Mouse (Mus musculus) lung, adult 2 months (tissue): Measurements from ENCODE around the gene 4933434E20Rik. TPM values are rescaled to one million over a fixed set of nuclear protein-coding genes. Genes with fewer than 3 reads are reported as not detected.

ENCODE experiments used
- DNase-seq: peaks from one replicate; pipeline ENCODE4 v3.0.0; 2022
- H3K4me1 ChIP-seq: fragments of 200-500 bp; 2 replicates; pipeline ENCODE4 v1.6.1; 2011; ENCODE audit warnings: low read length; ENCODE audit not compliant: control insufficient read depth, insufficient read depth
- H3K4me3 ChIP-seq: fragments of 200-500 bp; replicated peaks from 2 replicates; pipeline ENCODE3; 2011; ENCODE audit warnings: low read depth, mild to moderate bottlenecking, control low read depth, low read length; ENCODE audit errors: extremely low read depth
- CTCF ChIP-seq: fragments of 200-500 bp; IDR thresholded peaks from 2 replicates; pipeline ENCODE4 v1.5.1; 2011; ENCODE audit warnings: mild to moderate bottlenecking, low read length, control low read depth; ENCODE audit not compliant: insufficient read depth
- POLR2A ChIP-seq: fragments of 200-500 bp; IDR thresholded peaks from 2 replicates; pipeline ENCODE4 v1.6.1; 2011; ENCODE audit warnings: low read depth, mild to moderate bottlenecking, control low read depth, low read length, borderline replicate concordance; ENCODE audit errors: extremely low read depth
- WGBS: fragments of 180-500 bp; shearing (Covaris S2); methylation state at CpG from one replicate; pipeline ENCODE4 v1.1.7; 2018; 5-methylcytosine and 5-hydroxymethylcytosine counted together
- polyA plus RNA-seq: library from polyadenylated mRNA; depleted of rRNA; stranded (reverse); fragments of >200 nt; gene quantifications from 2 replicates; pipeline ENCODE4 v1.2.3, GENCODE M21; 2012

4933434E20Rik gene
- polyA plus RNA-seq, 1 experiment, result 47.4 TPM

GRCm38 (mm10) chr3:90090892-90091291, 39.5 kb downstream of the 4933434E20Rik start:
- Histone ChIP-seq H3K4me1 (peaks cover 12% of the 10 kb centered on the region), H3K4me3 (no peak overlapping the region)
- TF ChIP-seq CTCF (no peak), POLR2A (no peak)
- DNase-seq, result no peak
- WGBS, result 54% methylated on average over 6 of the region's 6 CpGs

GRCm38 (mm10) chr3:90094453-90094852, 43.0 kb downstream of the 4933434E20Rik start:
- Histone ChIP-seq H3K4me1 (peaks cover 5% of the 10 kb centered on the region), H3K4me3 (no peak overlapping the region)
- DNase-seq, result no peak
- 82% methylated on average over 3 of the region's 3 CpGs for WGBS
- TF ChIP-seq POLR2A (no peak), CTCF (no peak)

- Histone ChIP-seq H3K4me3 (no peak overlapping the region), H3K4me1 (peaks cover 2% of the 10 kb centered on the region)
- TF ChIP-seq CTCF (no peak), POLR2A (no peak)
- DNase-seq, result no peak
- WGBS, result 69% methylated on average over 5 of the region's 5 CpGs
Measured at GRCm38 (mm10) chr3:90097928-90098327, 46.5 kb downstream of the 4933434E20Rik start.

- no peak for DNase-seq
- H3K4me1 ChIP-seq, result no peaks in the 10 kb centered on the region
- TF ChIP-seq CTCF (no peak), POLR2A (no peak)
- WGBS, result 77% methylated on average over 3 of the region's 3 CpGs
- H3K4me3 ChIP-seq, result no peak overlapping the region
Measured at GRCm38 (mm10) chr3:90101010-90101409, 49.6 kb downstream of the 4933434E20Rik start.

GRCm38 (mm10) chr3:90101673-90102072, 50.2 kb downstream of the 4933434E20Rik start:
- DNase-seq, result no peak

GRCm38 (mm10) chr3:90102239-90102638, 50.8 kb downstream of the 4933434E20Rik start:
- H3K4me3 ChIP-seq, result no peak overlapping the region

More at GRCm38 (mm10) chr3:90101673-90102072, 50.2 kb downstream of the 4933434E20Rik start:
- H3K4me1 ChIP-seq, result no peaks in the 10 kb centered on the region
- 69% methylated on average over 2 of the region's 2 CpGs for WGBS
- H3K4me3 ChIP-seq, result no peak overlapping the region
- TF ChIP-seq POLR2A (no peak), CTCF (no peak)

GRCm38 (mm10) chr3:90103176-90103575, 51.7 kb downstream of the 4933434E20Rik start:
- H3K4me3 ChIP-seq, result no peak overlapping the region
- 67% methylated on average over 2 of the region's 2 CpGs for WGBS
- H3K4me1 ChIP-seq, result no peaks in the 10 kb centered on the region
- no peak for DNase-seq
- TF ChIP-seq POLR2A (no peak), CTCF (no peak)

More at GRCm38 (mm10) chr3:90102239-90102638, 50.8 kb downstream of the 4933434E20Rik start:
- 67% methylated on average over 2 of the region's 2 CpGs for WGBS
- no peak for DNase-seq
- H3K4me1 ChIP-seq, result no peaks in the 10 kb centered on the region
- TF ChIP-seq CTCF (no peak), POLR2A (no peak)

GRCm38 (mm10) chr3:90103938-90104337, 52.5 kb downstream of the 4933434E20Rik start, which contains the start of gene Nup210l:
Gene Nup210l (plus strand): TSS chr3:90104132.
- no peak for DNase-seq
- Histone ChIP-seq H3K4me3 (no peak within 1 kb of the TSS), H3K4me1 (no peaks in the 10 kb centered on the region)
- no peak for TF ChIP-seq POLR2A
- no peak for TF ChIP-seq CTCF
- 74% methylated on average over 13 of the region's 13 CpGs for WGBS

- TF ChIP-seq CTCF, result no peak
- TF ChIP-seq POLR2A, result no peak
- DNase-seq, result no peak
- H3K4me3 ChIP-seq, result no peak overlapping the region
- H3K4me1 ChIP-seq, result no peaks in the 10 kb centered on the region
- 59% methylated on average over 2 of the region's 2 CpGs for WGBS
Measured at GRCm38 (mm10) chr3:90111706-90112105, 60.3 kb downstream of the 4933434E20Rik start.

- DNase-seq, result no peak
- TF ChIP-seq POLR2A (no peak), CTCF (peak; percentile 45)
- WGBS, result 65% methylated on average over 2 of the region's 2 CpGs
- Histone ChIP-seq H3K4me1 (no peaks in the 10 kb centered on the region), H3K4me3 (no peak overlapping the region)
Measured at GRCm38 (mm10) chr3:90114342-90114741, 62.9 kb downstream of the 4933434E20Rik start.
